Mouse (Mus musculus) heart, postnatal 0 days (tissue): Measurements from ENCODE around the gene Tiam1. TPM values are rescaled to one million over a fixed set of nuclear protein-coding genes. Genes with fewer than 3 reads are reported as not detected.
A peak's percentile ranks its signal among the peaks of the same experiment; 100 is the strongest.

Source experiments
- ATAC-seq: fragments of 200-750 bp; cut with Nextera tagmentation; 2 replicates; pipeline ENCODE4 v1.8.0; 2017; ENCODE audit warnings: low read depth, moderate number of reproducible peaks, moderate library complexity; ENCODE audit not compliant: insufficient read depth
- DNase-seq: peaks from one replicate; pipeline ENCODE4 v3.0.0-alpha.2; 2016; ENCODE audit warnings: low spot score
- H3K27ac ChIP-seq: fragments of 300-500 bp; sonication (generic); 2 replicates; pipeline ENCODE4 v1.5.1; 2014; ENCODE audit warnings: low read depth, mild to moderate bottlenecking
- H3K27me3 ChIP-seq: fragments of 300-500 bp; sonication (generic); 2 replicates; pipeline ENCODE4 v1.6.1; 2014; ENCODE audit warnings: low read length, mixed read lengths; ENCODE audit not compliant: control insufficient read depth, insufficient read depth
- H3K36me3 ChIP-seq: fragments of 300-500 bp; sonication (generic); replicated peaks from 2 replicates; pipeline ENCODE4 v1.6.1; 2014; ENCODE audit warnings: low read length, mixed read lengths; ENCODE audit not compliant: control insufficient read depth, insufficient read depth
- H3K4me1 ChIP-seq: fragments of 300-500 bp; sonication (generic); 2 replicates; pipeline ENCODE4 v1.6.1; 2014; ENCODE audit warnings: antibody characterized with exemption; ENCODE audit not compliant: control insufficient read depth, insufficient read depth
- H3K4me2 ChIP-seq: fragments of 300-500 bp; sonication (generic); 2 replicates; pipeline ENCODE4 v1.6.1; 2014; ENCODE audit warnings: low read depth, mild to moderate bottlenecking, low read length, moderate library complexity
- H3K4me3 ChIP-seq: fragments of 300-500 bp; sonication (generic); 2 replicates; pipeline ENCODE4 v1.5.1; 2014; ENCODE audit warnings: low read depth, low read length
- H3K9ac ChIP-seq: fragments of 300-500 bp; sonication (generic); replicated peaks from 2 replicates; pipeline ENCODE4 v1.6.1; 2014; ENCODE audit warnings: low read depth, low read length, mixed read lengths
- H3K9me3 ChIP-seq: fragments of 300-500 bp; sonication (generic); replicated peaks from 2 replicates; pipeline ENCODE4 v1.6.1; 2016; ENCODE audit warnings: low read length; ENCODE audit not compliant: control insufficient read depth
- CTCF ChIP-seq: IDR thresholded peaks from 2 replicates; pipeline ENCODE4 v1.5.1; 2016; ENCODE audit warnings: antibody characterized with exemption, control low read depth, low read depth
- EP300 ChIP-seq: IDR thresholded peaks from 2 replicates; pipeline ENCODE4 v1.6.1; 2016; ENCODE audit warnings: antibody characterized with exemption, low read depth
- WGBS: fragments of 180-500 bp; shearing (Covaris S2); extraction: QIAGEN DNeasy Blood & Tissue Kit; methylation state at CpG from one replicate; pipeline ENCODE4 v1.1.7; 2014; 5-methylcytosine and 5-hydroxymethylcytosine counted together
- polyA plus RNA-seq: library from polyadenylated mRNA; unstranded; fragments of >200 nt; fragmentation: Nextera tagmentation; extraction: Ambion mirVana; gene quantifications from 2 replicates; pipeline ENCODE4 v1.2.1, GENCODE M21; 2015
- total RNA-seq: library from RNA; depleted of rRNA; stranded (reverse); fragments of >200 nt; gene quantifications from 2 replicates; pipeline ENCODE4 v1.2.3, GENCODE M21; 2014; ENCODE audit warnings: low replicate concordance

The Tiam1 gene
- total and polyA plus RNA-seq, 2 experiments from 2014 or later, result 2.6 to 3.6 TPM

DNA sequence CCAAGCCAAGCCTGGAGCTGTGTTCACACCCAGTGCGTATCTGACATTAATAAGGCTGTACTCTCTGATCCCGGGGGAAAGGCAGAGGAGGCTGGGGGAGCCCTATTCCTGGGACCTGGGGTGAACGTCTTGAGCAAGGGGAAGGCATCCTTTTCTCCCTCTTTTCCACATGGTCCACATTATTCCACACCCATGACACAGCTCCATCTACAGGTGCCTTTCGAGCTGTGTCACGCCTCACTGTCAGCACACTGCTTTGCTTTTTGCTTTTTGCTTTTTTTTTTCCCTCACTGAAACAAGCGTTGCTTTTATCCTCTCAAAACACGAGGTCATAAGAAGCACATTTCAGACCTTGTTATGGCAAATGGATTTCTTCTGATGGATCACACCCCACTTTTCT lies 11.5 kb upstream of the Tiam1 start:
- no peaks in the 10 kb centered on the region for H3K36me3 ChIP-seq
- H3K27ac ChIP-seq, result no peak overlapping the region
- H3K9me3 ChIP-seq, result no peaks in the 10 kb centered on the region
- ATAC-seq, result no peak
- TF ChIP-seq CTCF (peak; percentile 33), EP300 (no peak)
- no peak overlapping the region for H3K9ac ChIP-seq
- no peaks in the 10 kb centered on the region for H3K27me3 ChIP-seq
- WGBS, result 56% methylated on average over 7 of the region's 7 CpGs
- H3K4me3 ChIP-seq, result no peak overlapping the region
- DNase-seq, result no peak
- H3K4me1 ChIP-seq, result peaks cover 5% of the 10 kb centered on the region; the same call in 1 of the 2 replicates
- H3K4me2 ChIP-seq, result no peak overlapping the region

DNA sequence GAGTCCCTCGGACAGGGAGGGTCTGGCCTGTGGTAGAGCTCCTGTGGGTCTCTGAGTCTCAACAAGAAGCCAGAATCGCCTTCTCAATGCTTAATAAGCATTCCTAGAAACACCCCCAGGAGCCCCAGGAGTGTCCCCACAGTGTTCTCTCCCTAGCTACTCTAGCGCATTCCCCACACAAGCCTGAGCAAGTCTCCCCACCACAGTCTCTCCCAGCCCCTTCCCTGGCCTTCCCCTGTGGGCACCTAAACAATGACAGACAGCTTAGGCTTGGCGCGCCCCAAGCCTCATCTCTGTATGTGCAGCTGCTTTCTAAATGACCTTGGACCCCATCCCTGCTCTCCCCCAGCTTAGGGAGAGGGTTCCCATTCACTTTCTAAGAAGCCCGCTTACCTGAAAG lies 7.3 kb upstream of the Tiam1 start:
- Histone ChIP-seq H3K27ac (no peak overlapping the region), H3K9me3 (no peaks in the 10 kb centered on the region), H3K4me1 (peaks cover 6% of the 10 kb centered on the region; the same call in 1 of the 2 replicates), H3K4me2 (no peak overlapping the region), H3K9ac (no peak overlapping the region), H3K36me3 (no peaks in the 10 kb centered on the region), H3K27me3 (no peaks in the 10 kb centered on the region), H3K4me3 (no peak overlapping the region)
- no peak for TF ChIP-seq EP300
- TF ChIP-seq CTCF, result no peak
- DNase-seq (no peak), ATAC-seq (no peak)
- WGBS, result 91% methylated on average over 6 of the region's 6 CpGs

DNA sequence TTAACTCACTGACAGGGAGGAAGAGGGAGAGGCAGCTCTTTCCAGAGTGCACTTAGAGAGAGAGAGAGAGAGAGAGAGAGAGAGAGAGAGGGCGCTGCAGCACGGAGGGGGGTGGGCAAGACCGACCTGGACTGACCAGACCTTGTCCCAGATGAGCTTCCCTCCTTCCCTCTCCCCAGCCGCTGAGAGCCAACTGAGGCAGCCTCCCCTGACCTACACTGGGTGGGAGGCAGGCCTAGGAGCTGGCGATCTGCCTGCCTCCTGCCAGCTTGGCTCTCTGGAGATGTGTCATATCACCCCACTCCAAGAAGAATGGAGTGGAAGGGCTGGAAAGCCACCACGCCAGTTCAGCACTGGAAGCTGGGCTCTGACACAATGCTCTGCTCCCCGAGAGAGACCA lies 6.6 kb upstream of the Tiam1 start:
- H3K4me3 ChIP-seq, result no peak overlapping the region
- no peaks in the 10 kb centered on the region for H3K9me3 ChIP-seq
- H3K9ac ChIP-seq, result peak overlapping the region; percentile 15; the same call in 1 of the 2 replicates
- no peaks in the 10 kb centered on the region for H3K36me3 ChIP-seq
- no peak overlapping the region for H3K4me2 ChIP-seq
- no peak for DNase-seq
- ATAC-seq, result no peak
- H3K27me3 ChIP-seq, result no peaks in the 10 kb centered on the region
- H3K27ac ChIP-seq, result no peak overlapping the region
- TF ChIP-seq EP300 (no peak), CTCF (no peak)
- peaks cover 6% of the 10 kb centered on the region; the same call in 1 of the 2 replicates for H3K4me1 ChIP-seq
- WGBS, result 41% methylated on average over 7 of the region's 7 CpGs

DNA sequence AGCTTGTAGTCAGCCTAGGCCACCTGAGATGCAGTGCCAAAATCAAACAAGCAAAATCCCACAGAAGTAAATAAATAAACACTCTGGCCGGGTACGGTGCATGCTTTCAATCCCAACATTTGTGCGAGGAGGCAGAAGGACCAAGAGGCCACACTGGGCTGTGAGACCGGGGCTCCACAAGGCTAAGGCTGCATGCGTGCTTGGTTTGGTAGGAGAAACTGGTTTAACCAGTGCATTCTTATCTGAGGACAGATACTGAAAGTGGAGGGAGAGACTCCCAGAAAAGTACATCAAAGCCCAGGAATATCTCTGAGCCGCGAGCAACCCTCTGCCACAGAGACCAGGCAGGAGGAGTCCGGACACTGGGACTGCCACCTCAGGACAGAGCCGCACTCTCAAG lies 5.8 kb upstream of the Tiam1 start:
- DNase-seq (no peak), ATAC-seq (no peak)
- peaks cover 10% of the 10 kb centered on the region; the same call in 1 of the 2 replicates for H3K4me1 ChIP-seq
- H3K27ac ChIP-seq, result no peak overlapping the region
- H3K9ac ChIP-seq, result no peak overlapping the region
- H3K9me3 ChIP-seq, result no peaks in the 10 kb centered on the region
- no peaks in the 10 kb centered on the region for H3K36me3 ChIP-seq
- TF ChIP-seq EP300 (no peak), CTCF (no peak)
- 47% methylated on average over 9 of the region's 9 CpGs for WGBS
- H3K27me3 ChIP-seq, result no peaks in the 10 kb centered on the region
- H3K4me3 ChIP-seq, result no peak overlapping the region
- H3K4me2 ChIP-seq, result no peak overlapping the region

DNA sequence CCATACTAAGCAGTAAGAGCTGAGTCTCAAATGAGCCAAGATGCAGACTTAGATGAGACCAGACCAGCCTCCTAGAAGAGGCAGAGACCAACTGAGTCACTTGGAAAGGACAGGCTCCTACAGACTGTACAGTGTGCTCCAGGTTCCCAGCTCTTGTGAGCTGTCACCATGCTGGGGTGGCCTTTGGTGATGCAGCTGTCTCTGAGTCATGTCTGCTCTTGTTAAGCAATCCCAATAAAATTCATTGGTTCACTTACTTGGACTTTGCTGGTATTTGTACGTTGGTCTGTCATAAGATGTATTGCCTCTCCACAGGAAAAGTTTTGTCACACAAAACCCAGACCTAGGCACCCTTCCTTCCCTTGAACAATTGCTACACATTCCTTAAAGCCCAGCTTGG lies 1.7 kb upstream of the Tiam1 start:
- ATAC-seq, result no peak
- Histone ChIP-seq H3K4me2 (no peak overlapping the region), H3K4me3 (no peak overlapping the region), H3K4me1 (peaks cover 12% of the 10 kb centered on the region; the same call in 1 of the 2 replicates), H3K27ac (no peak overlapping the region), H3K27me3 (peaks cover 4% of the 10 kb centered on the region; the same call in 1 of the 2 replicates), H3K9me3 (no peaks in the 10 kb centered on the region), H3K9ac (no peak overlapping the region), H3K36me3 (no peaks in the 10 kb centered on the region)
- no peak for DNase-seq
- no peak for TF ChIP-seq CTCF
- TF ChIP-seq EP300, result no peak
- WGBS, result 88% methylated on average over 1 of the region's 1 CpGs

DNA sequence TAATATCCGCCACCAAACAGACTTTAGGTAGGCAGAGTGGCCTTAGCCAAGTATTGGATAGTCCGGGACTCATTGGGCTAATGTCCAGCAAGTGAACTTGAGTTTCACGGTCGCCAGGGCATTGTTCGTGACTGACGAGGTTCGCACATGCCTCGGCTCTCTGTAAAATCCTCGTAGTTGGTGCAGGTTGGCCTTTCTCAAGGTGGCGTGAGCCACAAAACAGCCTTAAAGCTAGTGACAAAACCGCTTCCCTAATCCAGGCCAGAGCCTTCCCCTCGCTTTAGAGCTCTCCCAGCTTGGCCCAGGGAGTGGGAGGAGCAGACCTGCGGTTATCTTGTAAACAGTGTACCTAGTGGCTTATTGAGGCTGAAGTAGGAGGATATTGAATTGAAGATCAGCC lies 972 bp upstream of the Tiam1 start:
- WGBS, result 17% methylated on average over 13 of the region's 13 CpGs
- Histone ChIP-seq H3K27me3 (peaks cover 4% of the 10 kb centered on the region; the same call in 1 of the 2 replicates), H3K9me3 (no peaks in the 10 kb centered on the region), H3K9ac (no peak overlapping the region), H3K36me3 (no peaks in the 10 kb centered on the region), H3K27ac (no peak overlapping the region), H3K4me1 (0 out of 2 replicates have a peak, but pooled peaks cover 10% of the 10 kb centered on the region), H3K4me2 (peak overlapping the region; percentile 94), H3K4me3 (peak overlapping the region; percentile 65)
- TF ChIP-seq EP300, result no peak
- no peak for TF ChIP-seq CTCF
- ATAC-seq (no peak), DNase-seq (no peak)
